14 mouse cellular contexts compared by ENCODE assay signal in genomic region chr7:29504683-29505290, GRCm38 (mm10). TPM values are rescaled to one million over a fixed set of nuclear protein-coding genes. Genes with fewer than 3 reads are reported as not detected.
DNase-seq lines count a peak whose midpoint lies in the region; ATAC-seq and TF ChIP-seq lines count a peak whose summit lies in the region.
"Had no signal": no experiment of that assay in that cellular context is flagged by ENCODE, and none has a peak within 500 bp of the region (broad histone marks: within the 10 kb centered on the region; RNA-seq: fewer than 3 reads in every experiment).

No protein-coding gene starts in this region.

- TF ChIP-seq CTCF in stomach, postnatal 0 days (IDR thresholded peaks at IDR 0.05; ENCODE audit: low read depth) = no peak

- H3K4me2 ChIP-seq in forebrain, embryonic 13.5 days = 0 out of 2 replicates have a peak overlapping the region, but pooled peaks have one; percentile 28
- H3K4me2 ChIP-seq in forebrain, embryonic 11.5 days (ENCODE audit: low read depth, low read length, severe bottlenecking) = no peak overlapping the region
- peak overlapping the region; percentile 36 for H3K4me2 ChIP-seq in lung, embryonic 16.5 days (ENCODE audit: low read depth, low read length)
- peak overlapping the region; percentile 8; the same call in 1 of the 2 replicates for H3K4me2 ChIP-seq in limb, embryonic 15.5 days
- peak overlapping the region; percentile 45 for H3K4me2 ChIP-seq in stomach, postnatal 0 days (replicated peaks; ENCODE audit: low read depth)

- 0 out of 2 replicates have a peak overlapping the region, but pooled peaks have one; percentile 35 for H3K9ac ChIP-seq in forebrain, embryonic 13.5 days
- H3K9ac ChIP-seq in forebrain, embryonic 11.5 days (ENCODE audit: low read length) = no peak overlapping the region; the same call in 1 of the 2 replicates
- H3K9ac ChIP-seq in lung, embryonic 16.5 days (ENCODE audit: low read length) = peak overlapping the region; percentile 34
- H3K9ac ChIP-seq in limb, embryonic 15.5 days = no peak overlapping the region
- peak overlapping the region; percentile 45 for H3K9ac ChIP-seq in stomach, postnatal 0 days (ENCODE audit: low read length)

- H3K36me3 ChIP-seq in forebrain, embryonic 13.5 days (ENCODE audit: poor library complexity, severe bottlenecking) = no peaks in the 10 kb centered on the region
- no peaks in the 10 kb centered on the region for H3K36me3 ChIP-seq in forebrain, embryonic 11.5 days (ENCODE audit: control insufficient read depth, insufficient read depth, low read length)
- H3K36me3 ChIP-seq in lung, embryonic 16.5 days (ENCODE audit: control insufficient read depth, insufficient read depth, low read length) = no peaks in the 10 kb centered on the region
- no peaks in the 10 kb centered on the region for H3K36me3 ChIP-seq in limb, embryonic 15.5 days
- no peaks in the 10 kb centered on the region for H3K36me3 ChIP-seq in stomach, postnatal 0 days (ENCODE audit: control insufficient read depth, insufficient read depth, low read length)

- no peak overlapping the region for H3K27ac ChIP-seq in forebrain, embryonic 13.5 days
- no peak overlapping the region for H3K27ac ChIP-seq in forebrain, embryonic 11.5 days (ENCODE audit: low read depth, low read length)
- H3K27ac ChIP-seq in lung, embryonic 16.5 days (ENCODE audit: low read length) = peak overlapping the region; percentile 93
- 0 out of 2 replicates have a peak overlapping the region, but pooled peaks have one; percentile 28 for H3K27ac ChIP-seq in limb, embryonic 15.5 days
- peak overlapping the region; percentile 91 for H3K27ac ChIP-seq in stomach, postnatal 0 days (replicated peaks)

- no peak for ATAC-seq in forebrain, embryonic 13.5 days
- no peak for ATAC-seq in forebrain, embryonic 11.5 days (replicated peaks; ENCODE audit: low FRiP score)
- peak; percentile 64 for ATAC-seq in lung, embryonic 16.5 days (ENCODE audit: low read depth)
- ATAC-seq in limb, embryonic 15.5 days (ENCODE audit: insufficient number of reproducible peaks, low FRiP score, low TSS enrichment, low read depth) = no peak
- ATAC-seq in stomach, postnatal 0 days (ENCODE audit: low FRiP score, low TSS enrichment) = peak; percentile 21

- H3K27me3 ChIP-seq in forebrain, embryonic 13.5 days = no peaks in the 10 kb centered on the region
- H3K27me3 ChIP-seq in forebrain, embryonic 11.5 days (ENCODE audit: control insufficient read depth, insufficient read depth, low read length) = no peaks in the 10 kb centered on the region
- no peaks in the 10 kb centered on the region for H3K27me3 ChIP-seq in lung, embryonic 16.5 days (ENCODE audit: control insufficient read depth, insufficient read depth, low read depth, low read length)
- no peaks in the 10 kb centered on the region for H3K27me3 ChIP-seq in limb, embryonic 15.5 days
- no peaks in the 10 kb centered on the region for H3K27me3 ChIP-seq in stomach, postnatal 0 days (ENCODE audit: control insufficient read depth, insufficient read depth, low read length)

- peaks cover 22% of the 10 kb centered on the region for H3K4me1 ChIP-seq in forebrain, embryonic 13.5 days
- peaks cover 6% of the 10 kb centered on the region for H3K4me1 ChIP-seq in forebrain, embryonic 11.5 days (replicated peaks; ENCODE audit: control insufficient read depth, insufficient read depth, low read length)
- H3K4me1 ChIP-seq in lung, embryonic 16.5 days (replicated peaks; ENCODE audit: control insufficient read depth, insufficient read depth, low read length) = peaks cover 35% of the 10 kb centered on the region
- H3K4me1 ChIP-seq in limb, embryonic 15.5 days = peaks cover 41% of the 10 kb centered on the region
- H3K4me1 ChIP-seq in stomach, postnatal 0 days (replicated peaks; ENCODE audit: control insufficient read depth, insufficient read depth) = no peaks in the 10 kb centered on the region; the same call in 1 of the 2 replicates

- 74% methylated on average over 7 of the region's 7 CpGs for WGBS in forebrain, embryonic 13.5 days
- whole genome bisulfite sequencing in forebrain, embryonic 11.5 days = 68% methylated on average over 7 of the region's 7 CpGs
- WGBS in lung, embryonic 16.5 days = 53% methylated on average over 7 of the region's 7 CpGs
- 65% methylated on average over 7 of the region's 7 CpGs for WGBS in limb, embryonic 15.5 days
- WGBS in stomach, postnatal 0 days = 48% methylated on average over 7 of the region's 7 CpGs

- H3K9me3 ChIP-seq in forebrain, embryonic 13.5 days (replicated peaks) = no peaks in the 10 kb centered on the region
- no peaks in the 10 kb centered on the region for H3K9me3 ChIP-seq in forebrain, embryonic 11.5 days (ENCODE audit: control insufficient read depth, low read length)
- no peaks in the 10 kb centered on the region for H3K9me3 ChIP-seq in lung, embryonic 16.5 days (ENCODE audit: control insufficient read depth, low read length)
- H3K9me3 ChIP-seq in limb, embryonic 15.5 days = no peaks in the 10 kb centered on the region
- H3K9me3 ChIP-seq in stomach, postnatal 0 days (ENCODE audit: control insufficient read depth, low read length) = no peaks in the 10 kb centered on the region

- no peak overlapping the region for H3K4me3 ChIP-seq in forebrain, embryonic 13.5 days
- H3K4me3 ChIP-seq in forebrain, embryonic 11.5 days (ENCODE audit: low read depth, low read length) = no peak overlapping the region
- peak overlapping the region; percentile 9; the same call in 1 of the 2 replicates for H3K4me3 ChIP-seq in lung, embryonic 16.5 days (ENCODE audit: low read length)
- no peak overlapping the region for H3K4me3 ChIP-seq in limb, embryonic 15.5 days
- H3K4me3 ChIP-seq in stomach, postnatal 0 days (ENCODE audit: low read depth, low read length) = no peak overlapping the region
- H3K4me3 ChIP-seq: layer of hippocampus, adult 2 months had no signal

- no peak for TF ChIP-seq EP300 in stomach, postnatal 0 days (optimal IDR thresholded peaks at IDR 0.05)

- DNase-seq in forebrain, embryonic 11.5 days (ENCODE audit: low spot score) = no peak
- DNase-seq in lung, adult 18-20 months = no peak
- no peak for DNase-seq in stomach, postnatal 0 days (ENCODE audit: low spot score)
- DNase-seq in urinary bladder, adult 18-20 months (ENCODE audit: low spot score in 2 of 2) = no peak
- no peak for DNase-seq in urinary bladder, postnatal 14 days (ENCODE audit: low spot score)
- DNase-seq: adrenal gland, postnatal 25 days; gastrocnemius, postnatal 14 days; heart, postnatal 10 days; right cerebral cortex, postnatal 14 days; thymus, postnatal 25 days had no signal

RNA-seq across cellular contexts. Expression of gene Sipa1l3, which starts 13.7 kb away (rescaled TPM):
- 9.1 and 15.4 TPM in 2 replicates for polyA plus RNA-seq in forebrain, embryonic 13.5 days (2015; fragmentation: Nextera tagmentation; extraction: Ambion mirVana)
- 12.2 and 15.9 TPM in 2 replicates for polyA plus RNA-seq in forebrain, embryonic 11.5 days (2014; fragmentation: Nextera tagmentation; extraction: Ambion mirVana)
- 21.6 and 21.8 TPM in 2 replicates for polyA plus RNA-seq in lung, embryonic 16.5 days (2015; fragmentation: Nextera tagmentation; extraction: Ambion mirVana)
- polyA plus RNA-seq in limb, embryonic 15.5 days (2015; fragmentation: Nextera tagmentation; extraction: Ambion mirVana) = 19.1 and 20.5 TPM in 2 replicates
- 9.7 TPM in 2 replicates for polyA plus RNA-seq in stomach, postnatal 0 days (2015; fragmentation: Nextera tagmentation; extraction: Ambion mirVana)

Comparison
In these comparisons a context has a peak if more than half of its experiments do, and no peak if none do; other contexts are left out.
1. H3K9ac ChIP-seq: peak in forebrain, embryonic 13.5 days (single experiment), lung, embryonic 16.5 days (single experiment) and stomach, postnatal 0 days (single experiment); none in forebrain, embryonic 11.5 days (single experiment) and limb, embryonic 15.5 days (single experiment).
2. ATAC-seq: peak in lung, embryonic 16.5 days (single experiment) and stomach, postnatal 0 days (single experiment); none in forebrain, embryonic 13.5 days (single experiment), forebrain, embryonic 11.5 days (single experiment) and limb, embryonic 15.5 days (single experiment).
3. H3K27ac ChIP-seq: peak in lung, embryonic 16.5 days (single experiment), limb, embryonic 15.5 days (single experiment) and stomach, postnatal 0 days (single experiment); none in forebrain, embryonic 13.5 days (single experiment) and forebrain, embryonic 11.5 days (single experiment).